Mouse (Mus musculus): ENCODE results near the gene Pspn.

Pspn gene

DNA sequence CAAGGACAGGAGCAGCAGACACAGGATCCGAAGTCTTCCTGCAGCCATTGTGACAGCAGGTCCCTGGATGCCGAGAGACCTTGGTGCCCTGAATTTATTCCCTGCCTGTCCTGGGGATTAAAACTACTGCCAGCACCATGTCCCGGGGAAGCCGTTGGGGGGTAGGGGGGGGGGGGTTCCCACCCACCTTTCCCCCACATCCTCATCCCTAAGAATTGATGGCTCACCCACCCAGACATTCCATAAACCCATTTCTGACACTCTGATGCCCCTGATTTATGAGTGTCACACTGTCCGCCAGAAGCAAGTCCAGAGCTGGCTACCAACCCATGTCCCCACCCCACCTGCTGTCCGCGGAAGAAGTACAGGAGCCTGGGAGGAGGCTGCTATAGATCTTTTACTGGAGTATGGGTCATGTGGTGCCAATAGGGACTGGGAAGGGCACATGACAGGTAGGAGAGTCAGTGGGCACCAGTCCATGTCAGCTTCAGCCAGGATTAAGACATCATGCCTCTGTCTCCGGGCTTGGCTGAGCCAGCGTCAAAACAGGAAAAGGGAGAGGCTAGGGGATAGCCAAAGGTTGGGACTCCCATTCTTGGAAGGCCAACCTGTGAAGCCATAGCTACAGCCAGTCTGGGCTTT is at the start of gene Pspn:
Gene Pspn, minus strand, starts transcription at position 51 of the 642 bp plus-strand sequence.
- peak in 1 of 2 experiments; percentile 23 for DNase-seq

DNA sequence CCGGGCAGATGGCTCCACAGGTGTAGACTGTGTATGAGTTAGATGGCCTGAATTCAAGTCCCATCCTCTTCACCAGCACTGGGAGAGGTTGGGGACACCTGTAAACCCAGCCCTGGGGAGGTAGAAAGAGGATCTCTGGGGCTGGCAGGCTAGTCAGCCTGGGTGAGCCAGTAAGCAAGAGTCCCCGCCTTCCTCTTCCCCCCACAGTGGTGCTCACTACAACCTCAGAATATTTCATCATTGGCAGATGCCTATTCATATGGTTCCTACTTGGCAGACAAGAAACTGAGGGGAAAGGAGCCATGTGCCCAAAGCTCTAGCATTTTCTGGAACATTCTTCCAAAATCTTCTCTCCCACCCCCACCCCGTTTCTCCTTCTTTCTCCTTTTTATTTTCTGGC is 49.0 kb upstream of the Pspn start:
- DNase-seq, result no peak

GRCm38 (mm10) chr17:57047406-57047805 is 47.6 kb upstream of the Pspn start:
- no peak for DNase-seq

DNA sequence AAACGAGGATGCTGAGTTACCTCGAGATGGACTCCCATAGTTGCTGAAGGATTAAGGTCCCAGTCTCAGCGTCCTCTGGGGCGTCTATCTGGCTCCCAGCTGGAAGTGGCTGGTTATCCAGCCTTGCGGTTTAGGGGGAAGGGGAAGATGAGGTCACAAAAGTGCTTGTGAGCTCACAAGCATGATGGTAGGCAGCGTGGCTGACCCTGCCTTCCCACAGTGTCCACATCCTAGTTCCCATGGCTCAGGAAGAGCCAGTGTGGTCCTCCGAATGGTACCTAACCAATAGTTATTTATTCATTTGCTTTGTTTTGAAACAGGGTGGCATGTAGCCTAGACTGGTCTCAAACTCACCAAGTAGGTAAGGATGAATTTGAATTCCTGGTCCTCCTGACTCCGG is 41.7 kb upstream of the Pspn start, which contains the start of gene Slc25a41:
Gene Slc25a41, minus strand, starts transcription at position 101 of the 400 bp plus-strand sequence.
- no peak for DNase-seq

DNA sequence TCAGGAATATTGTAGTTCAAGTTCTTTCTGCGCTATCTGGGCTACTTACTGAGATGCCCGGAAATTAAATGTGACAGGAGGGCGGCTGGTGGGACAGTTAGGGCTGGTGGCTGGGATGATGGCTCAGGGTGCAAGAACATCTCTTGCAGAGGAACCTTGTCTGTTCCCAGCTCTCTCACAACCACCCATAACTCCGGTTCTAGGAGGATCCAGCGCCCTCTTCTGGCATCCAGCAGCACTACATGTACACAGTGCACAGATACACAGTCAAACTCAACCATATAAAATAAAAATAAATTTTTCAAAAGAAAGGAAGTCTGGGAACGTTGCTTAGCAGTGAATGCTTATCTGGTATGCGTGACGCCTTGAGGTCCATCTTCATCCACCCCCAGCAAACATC is 39.2 kb upstream of the Pspn start:
- DNase-seq, result no peak

- no peak for DNase-seq
These were observed 33.0 kb upstream of the Pspn start for GRCm38 (mm10) chr17:57032854-57033253.

- DNase-seq, result peak; percentile 100
These were observed 32.0 kb upstream of the Pspn start for GRCm38 (mm10) chr17:57031661-57032420.

GRCm38 (mm10) chr17:57030931-57031660 is 31.3 kb upstream of the Pspn start, which contains the start of gene Khsrp:
Khsrp (minus strand) TSS chr17:57031522.
- peak; percentile 21 to 65 for DNase-seq

DNA sequence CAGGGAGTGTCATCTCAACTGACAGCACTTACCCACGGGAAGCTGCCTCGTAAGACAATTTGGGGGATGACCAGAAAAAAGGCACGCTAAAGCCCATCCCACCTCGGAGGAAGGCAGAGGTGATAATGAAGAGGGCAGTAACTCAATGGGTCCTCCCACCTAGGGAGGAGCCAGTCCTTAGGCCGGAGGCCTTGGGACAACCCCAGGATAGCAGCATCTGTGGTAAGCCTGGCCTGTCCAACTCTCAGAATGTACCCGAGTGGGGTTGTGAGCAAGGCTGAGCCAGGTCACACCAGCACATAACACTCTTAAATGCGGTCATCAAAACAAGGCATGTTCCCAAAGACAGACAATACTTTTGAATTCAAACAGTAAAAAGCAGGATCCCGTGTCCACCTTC is 29.9 kb upstream of the Pspn start:
- peak; percentile 18 to 56 for DNase-seq

DNA sequence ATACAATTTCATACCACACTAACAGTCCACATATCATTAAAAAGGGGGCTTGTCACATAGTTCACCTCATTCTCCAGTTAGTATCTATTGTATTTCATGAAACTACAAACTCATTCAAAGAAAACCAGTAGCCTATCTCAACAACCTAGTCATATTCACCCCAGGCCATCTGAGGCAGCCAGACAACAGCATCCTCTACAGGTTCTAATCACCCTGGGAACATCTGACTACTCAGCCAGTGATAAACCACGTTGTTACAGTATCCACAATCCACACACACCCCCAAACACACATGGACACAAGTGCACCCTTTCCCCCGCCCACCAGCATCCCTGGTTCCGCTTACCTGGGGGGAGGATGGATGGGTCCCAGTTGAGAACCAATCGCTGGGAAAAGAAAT is 27.7 kb upstream of the Pspn start:
- DNase-seq, result no peak

DNA sequence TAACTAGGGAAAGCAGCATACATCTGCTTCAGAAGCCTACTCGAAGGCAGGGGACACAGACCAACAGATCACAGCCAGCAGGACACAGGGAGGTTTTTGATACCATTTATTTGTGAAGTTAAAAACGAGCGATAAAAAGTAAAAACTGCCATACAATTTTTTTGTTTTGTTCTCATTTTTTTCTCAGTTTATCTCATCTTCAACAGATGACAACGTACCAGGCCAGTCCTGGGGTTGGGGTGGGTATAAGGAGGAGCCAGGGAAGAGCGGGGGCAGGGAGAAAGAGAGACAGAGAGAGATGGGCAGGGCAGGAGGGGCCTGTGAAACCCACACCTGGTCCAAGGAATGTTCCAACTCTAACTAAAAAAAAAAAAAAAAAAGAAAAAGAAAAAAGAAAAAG is 21.1 kb upstream of the Pspn start:
- DNase-seq, result no peak

DNA sequence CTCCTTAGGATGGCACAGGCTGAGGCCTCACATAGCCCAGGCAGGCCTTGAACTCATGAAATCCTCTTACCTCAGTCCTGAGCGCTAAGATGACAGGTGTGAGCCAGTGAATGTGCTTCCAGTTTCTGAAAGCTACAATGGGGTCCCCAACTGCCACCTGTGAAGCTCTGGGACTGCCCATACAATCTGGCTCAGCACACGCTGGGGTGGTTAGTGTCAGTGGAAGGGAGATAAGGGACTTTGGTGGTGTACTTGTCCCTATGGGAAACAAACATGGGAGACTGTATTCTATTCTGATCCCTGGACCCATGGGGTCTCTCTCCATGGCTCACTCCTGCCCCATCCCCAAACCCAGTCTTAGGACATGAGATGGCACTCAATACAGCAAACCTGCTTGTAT is 19.9 kb upstream of the Pspn start:
- no peak for DNase-seq

DNA sequence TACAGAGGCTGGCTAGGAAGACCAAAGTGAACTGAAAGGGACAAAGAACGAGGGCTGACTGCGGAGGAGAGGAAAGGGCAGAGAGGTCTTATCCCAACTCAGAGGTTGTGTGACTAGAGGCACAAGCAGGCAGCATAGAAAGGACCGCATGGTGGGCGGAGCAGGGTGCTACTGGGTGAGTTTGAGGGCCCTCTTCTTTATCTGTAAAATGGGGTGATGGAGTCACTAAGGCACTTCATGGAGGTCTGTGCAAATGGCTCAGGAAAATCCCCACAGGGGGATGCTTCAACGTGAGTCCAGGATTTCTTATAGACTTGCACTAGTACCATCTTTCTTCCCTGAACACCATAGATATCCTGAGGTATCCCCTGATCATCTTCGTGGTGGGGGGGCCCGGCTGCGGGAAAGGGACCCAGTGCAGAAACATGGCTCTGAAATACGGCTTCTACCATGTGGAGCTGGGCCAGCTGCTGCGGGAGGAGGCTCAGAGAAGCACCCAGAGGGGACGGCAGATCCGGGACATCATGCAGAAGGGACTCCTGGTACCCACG is 12.5 kb upstream of the Pspn start:
- no peak for DNase-seq

GRCm38 (mm10) chr17:57011236-57012141 is 11.7 kb upstream of the Pspn start, which contains the start of the genes Gtf2f1 and Gm17949:
Gtf2f1 (minus strand) TSS chr17:57011288.
Gm17949 (plus strand) TSS chr17:57011469.
- peak; percentile 95 to 97 for DNase-seq

GRCm38 (mm10) chr17:57010911-57011235 is 11.1 kb upstream of the Pspn start:
- DNase-seq, result no peak

- no peak for DNase-seq
These were observed 7.5 kb upstream of the Pspn start for GRCm38 (mm10) chr17:57007137-57007905.

- DNase-seq, result no peak
These were observed 4.2 kb upstream of the Pspn start for GRCm38 (mm10) chr17:57003994-57004393.

- DNase-seq, result no peak
These were observed 1.4 kb upstream of the Pspn start for GRCm38 (mm10) chr17:57001228-57001627.

- DNase-seq, result no peak
These were observed 404 bp downstream of the Pspn start for GRCm38 (mm10) chr17:56999414-56999813.

GRCm38 (mm10) chr17:56997029-56997667 is 2.7 kb downstream of the Pspn start, which contains the start of gene Alkbh7:
Alkbh7 (plus strand) TSS chr17:56997339.
- DNase-seq, result peak; percentile 99 to 100

DNA sequence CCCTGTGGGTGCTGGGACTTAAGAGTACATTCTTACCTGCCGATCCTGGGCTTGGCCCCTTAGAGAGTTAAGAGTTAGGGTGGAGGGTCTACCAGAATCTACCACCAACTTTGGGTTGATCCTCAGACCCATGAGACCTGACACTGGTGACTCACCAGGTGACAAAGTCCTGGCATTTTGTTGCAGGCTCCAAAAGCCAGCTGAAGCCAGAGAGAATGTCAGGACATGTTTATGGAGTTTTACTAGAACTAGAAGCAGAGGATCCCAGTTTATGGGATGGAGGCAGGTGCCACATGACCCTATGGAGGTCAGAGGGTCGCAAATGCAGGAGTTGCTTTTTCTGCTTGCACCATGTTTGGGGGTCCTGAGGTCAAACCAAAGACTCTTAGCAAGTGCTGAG is 3.3 kb downstream of the Pspn start:
- DNase-seq, result no peak

Data from kidney, postnatal 25 days (tissue).